Mouse (Mus musculus): ENCODE data around the gene Erbb3. TPM values are rescaled to one million over a fixed set of nuclear protein-coding genes. Genes with fewer than 3 reads are reported as not detected.

Erbb3 gene
- total and polyA plus RNA-seq, 2 experiments from 2014 or later = 3.1 to 10.6 TPM

GRCm38 (mm10) chr10:128588775-128589463 is 533 bp downstream of the Erbb3 start:
- peak overlapping the region; percentile 92 for H3K4me2 ChIP-seq (ENCODE audit: low read depth, low read length)
- peaks cover 5% of the 10 kb centered on the region for H3K4me1 ChIP-seq (ENCODE audit: control insufficient read depth, insufficient read depth)
- H3K27me3 ChIP-seq (ENCODE audit: control insufficient read depth, insufficient read depth, low read length) = peaks cover 19% of the 10 kb centered on the region; the same call in 1 of the 2 replicates
- peak overlapping the region; percentile 79 for H3K4me3 ChIP-seq (ENCODE audit: low read depth, low read length)
- DNase-seq (ENCODE audit: low spot score) (no peak), ATAC-seq (ENCODE audit: insufficient read depth, low read depth) (no peak)
- H3K36me3 ChIP-seq (replicated peaks; ENCODE audit: control insufficient read depth, insufficient read depth, low read length) = no peaks in the 10 kb centered on the region
- H3K9me3 ChIP-seq (replicated peaks; ENCODE audit: control insufficient read depth, low read length) = no peaks in the 10 kb centered on the region
- H3K27ac ChIP-seq (ENCODE audit: low read depth) = no peak overlapping the region
- WGBS = 7% methylated on average over 23 of the region's 23 CpGs
- no peak for TF ChIP-seq CTCF (IDR thresholded peaks at IDR 0.05; ENCODE audit: low read depth)
- TF ChIP-seq EP300 (IDR thresholded peaks at IDR 0.05; ENCODE audit: low read depth) = no peak
- peak overlapping the region; percentile 43 for H3K9ac ChIP-seq (replicated peaks; ENCODE audit: low read depth, low read length)

GRCm38 (mm10) chr10:128588136-128588535 is 1.3 kb downstream of the Erbb3 start:
- H3K4me2 ChIP-seq (ENCODE audit: low read depth, low read length) = no peak overlapping the region
- no peak overlapping the region for H3K9ac ChIP-seq (replicated peaks; ENCODE audit: low read depth, low read length)
- TF ChIP-seq EP300 (IDR thresholded peaks at IDR 0.05; ENCODE audit: low read depth) (no peak), CTCF (IDR thresholded peaks at IDR 0.05; ENCODE audit: low read depth) (no peak)
- 23% methylated on average over 1 of the region's 1 CpGs for WGBS
- DNase-seq (ENCODE audit: low spot score) = no peak
- H3K36me3 ChIP-seq (replicated peaks; ENCODE audit: control insufficient read depth, insufficient read depth, low read length) = no peaks in the 10 kb centered on the region
- peaks cover 19% of the 10 kb centered on the region; the same call in 1 of the 2 replicates for H3K27me3 ChIP-seq (ENCODE audit: control insufficient read depth, insufficient read depth, low read length)
- no peak overlapping the region for H3K4me3 ChIP-seq (ENCODE audit: low read depth, low read length)
- no peak overlapping the region for H3K27ac ChIP-seq (ENCODE audit: low read depth)
- ATAC-seq (ENCODE audit: insufficient read depth, low read depth) = no peak
- peaks cover 5% of the 10 kb centered on the region for H3K4me1 ChIP-seq (ENCODE audit: control insufficient read depth, insufficient read depth)
- H3K9me3 ChIP-seq (replicated peaks; ENCODE audit: control insufficient read depth, low read length) = no peaks in the 10 kb centered on the region

DNA sequence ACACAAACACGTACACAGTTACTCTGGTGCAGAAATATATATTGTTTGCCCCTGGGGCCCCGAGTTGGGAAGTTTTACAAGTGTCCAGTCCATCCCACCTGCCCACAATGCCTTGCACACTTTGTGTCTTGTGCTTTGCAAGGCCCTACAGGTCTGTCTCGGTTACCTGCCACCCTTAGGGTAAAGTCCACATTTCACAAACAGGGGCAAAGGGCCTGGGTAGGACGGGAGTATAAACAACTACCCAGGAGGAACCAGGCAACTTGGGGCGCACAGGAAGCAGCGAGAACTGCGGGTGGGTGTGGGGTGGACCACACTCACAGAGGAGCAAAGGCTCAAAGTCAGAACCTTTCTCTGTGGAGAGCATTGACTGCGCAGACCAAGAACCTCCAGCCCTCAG is 1.8 kb downstream of the Erbb3 start:
- Histone ChIP-seq H3K9ac (replicated peaks; ENCODE audit: low read depth, low read length) (no peak overlapping the region), H3K27ac (ENCODE audit: low read depth) (no peak overlapping the region), H3K27me3 (ENCODE audit: control insufficient read depth, insufficient read depth, low read length) (peaks cover 19% of the 10 kb centered on the region; the same call in 1 of the 2 replicates), H3K4me3 (ENCODE audit: low read depth, low read length) (no peak overlapping the region), H3K4me2 (ENCODE audit: low read depth, low read length) (no peak overlapping the region), H3K9me3 (replicated peaks; ENCODE audit: control insufficient read depth, low read length) (no peaks in the 10 kb centered on the region), H3K4me1 (ENCODE audit: control insufficient read depth, insufficient read depth) (peaks cover 5% of the 10 kb centered on the region), H3K36me3 (replicated peaks; ENCODE audit: control insufficient read depth, insufficient read depth, low read length) (no peaks in the 10 kb centered on the region)
- no peak for DNase-seq (ENCODE audit: low spot score)
- no peak for TF ChIP-seq EP300 (IDR thresholded peaks at IDR 0.05; ENCODE audit: low read depth)
- no peak for TF ChIP-seq CTCF (IDR thresholded peaks at IDR 0.05; ENCODE audit: low read depth)
- ATAC-seq (ENCODE audit: insufficient read depth, low read depth) = no peak
- WGBS = 66% methylated on average over 8 of the region's 8 CpGs

DNA sequence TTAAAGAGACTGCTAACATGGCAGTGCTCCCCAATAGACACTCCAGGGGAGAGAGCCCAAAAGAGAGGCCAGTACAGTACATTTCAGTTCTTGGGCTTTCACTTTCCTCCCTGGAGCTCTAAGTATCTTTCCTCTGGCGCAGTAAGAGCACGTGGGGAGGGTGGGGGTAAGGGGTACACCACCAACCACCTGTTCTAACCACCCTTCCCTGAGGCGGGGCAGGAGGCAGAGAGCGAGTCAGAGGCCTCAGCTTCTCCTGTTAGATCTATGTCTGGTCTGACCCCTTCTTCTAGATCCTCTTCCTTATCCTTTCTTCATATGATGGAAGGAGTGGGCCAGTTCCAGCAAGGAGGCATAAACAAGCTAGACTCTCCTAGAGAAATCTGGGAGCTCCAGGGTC is 2.3 kb downstream of the Erbb3 start:
- no peak for ATAC-seq (ENCODE audit: insufficient read depth, low read depth)
- WGBS = 55% methylated on average over 4 of the region's 4 CpGs
- Histone ChIP-seq H3K9ac (replicated peaks; ENCODE audit: low read depth, low read length) (no peak overlapping the region), H3K27me3 (ENCODE audit: control insufficient read depth, insufficient read depth, low read length) (peaks cover 19% of the 10 kb centered on the region; the same call in 1 of the 2 replicates), H3K4me2 (ENCODE audit: low read depth, low read length) (no peak overlapping the region), H3K27ac (ENCODE audit: low read depth) (no peak overlapping the region), H3K9me3 (replicated peaks; ENCODE audit: control insufficient read depth, low read length) (no peaks in the 10 kb centered on the region), H3K36me3 (replicated peaks; ENCODE audit: control insufficient read depth, insufficient read depth, low read length) (no peaks in the 10 kb centered on the region), H3K4me1 (ENCODE audit: control insufficient read depth, insufficient read depth) (peaks cover 5% of the 10 kb centered on the region), H3K4me3 (ENCODE audit: low read depth, low read length) (no peak overlapping the region)
- no peak for DNase-seq (ENCODE audit: low spot score)
- TF ChIP-seq EP300 (IDR thresholded peaks at IDR 0.05; ENCODE audit: low read depth) = no peak
- TF ChIP-seq CTCF (IDR thresholded peaks at IDR 0.05; ENCODE audit: low read depth) = no peak

- no peak for ATAC-seq (ENCODE audit: insufficient read depth, low read depth)
- Histone ChIP-seq H3K4me2 (ENCODE audit: low read depth, low read length) (no peak overlapping the region), H3K4me3 (ENCODE audit: low read depth, low read length) (no peak overlapping the region), H3K36me3 (replicated peaks; ENCODE audit: control insufficient read depth, insufficient read depth, low read length) (no peaks in the 10 kb centered on the region), H3K9me3 (replicated peaks; ENCODE audit: control insufficient read depth, low read length) (no peaks in the 10 kb centered on the region), H3K9ac (replicated peaks; ENCODE audit: low read depth, low read length) (no peak overlapping the region), H3K4me1 (ENCODE audit: control insufficient read depth, insufficient read depth) (peaks cover 5% of the 10 kb centered on the region), H3K27ac (ENCODE audit: low read depth) (no peak overlapping the region), H3K27me3 (ENCODE audit: control insufficient read depth, insufficient read depth, low read length) (peaks cover 19% of the 10 kb centered on the region; the same call in 1 of the 2 replicates)
- TF ChIP-seq EP300 (IDR thresholded peaks at IDR 0.05; ENCODE audit: low read depth) (no peak), CTCF (IDR thresholded peaks at IDR 0.05; ENCODE audit: low read depth) (no peak)
- no peak for DNase-seq (ENCODE audit: low spot score)
- WGBS = 15% methylated on average over 1 of the region's 1 CpGs
Measured at GRCm38 (mm10) chr10:128586546-128586945, 2.9 kb downstream of the Erbb3 start.

- Histone ChIP-seq H3K9ac (replicated peaks; ENCODE audit: low read depth, low read length) (no peak overlapping the region), H3K4me3 (ENCODE audit: low read depth, low read length) (no peak overlapping the region), H3K27me3 (ENCODE audit: control insufficient read depth, insufficient read depth, low read length) (peaks cover 18% of the 10 kb centered on the region; the same call in 1 of the 2 replicates), H3K9me3 (replicated peaks; ENCODE audit: control insufficient read depth, low read length) (no peaks in the 10 kb centered on the region), H3K4me2 (ENCODE audit: low read depth, low read length) (no peak overlapping the region), H3K27ac (ENCODE audit: low read depth) (no peak overlapping the region), H3K36me3 (replicated peaks; ENCODE audit: control insufficient read depth, insufficient read depth, low read length) (no peaks in the 10 kb centered on the region), H3K4me1 (ENCODE audit: control insufficient read depth, insufficient read depth) (peaks cover 4% of the 10 kb centered on the region)
- no peak for DNase-seq (ENCODE audit: low spot score)
- WGBS = 21% methylated on average over 4 of the region's 4 CpGs
- ATAC-seq (ENCODE audit: insufficient read depth, low read depth) = no peak
- TF ChIP-seq CTCF (IDR thresholded peaks at IDR 0.05; ENCODE audit: low read depth) = no peak
- no peak for TF ChIP-seq EP300 (IDR thresholded peaks at IDR 0.05; ENCODE audit: low read depth)
Measured at GRCm38 (mm10) chr10:128584386-128584785, 5.1 kb downstream of the Erbb3 start.
